Mouse (Mus musculus) small intestine, adult 2 months (tissue): Measurements from ENCODE around the gene Cdh13.

Experiments used
- CTCF ChIP-seq: fragments of 200-500 bp; IDR thresholded peaks from 2 replicates; pipeline ENCODE4 v1.5.1; 2012; ENCODE audit warnings: low read depth, mild to moderate bottlenecking, control low read depth, inconsistent platforms, low read length, moderate library complexity, mixed read lengths; ENCODE audit not compliant: insufficient replicate concordance, insufficient read length; ENCODE audit errors: extremely low read depth
- POLR2A ChIP-seq: fragments of 200-500 bp; IDR thresholded peaks from 2 replicates; pipeline ENCODE4 v1.6.1; 2012; ENCODE audit warnings: low read depth, mild to moderate bottlenecking, control low read depth, inconsistent platforms, low read length, moderate library complexity

DNA sequence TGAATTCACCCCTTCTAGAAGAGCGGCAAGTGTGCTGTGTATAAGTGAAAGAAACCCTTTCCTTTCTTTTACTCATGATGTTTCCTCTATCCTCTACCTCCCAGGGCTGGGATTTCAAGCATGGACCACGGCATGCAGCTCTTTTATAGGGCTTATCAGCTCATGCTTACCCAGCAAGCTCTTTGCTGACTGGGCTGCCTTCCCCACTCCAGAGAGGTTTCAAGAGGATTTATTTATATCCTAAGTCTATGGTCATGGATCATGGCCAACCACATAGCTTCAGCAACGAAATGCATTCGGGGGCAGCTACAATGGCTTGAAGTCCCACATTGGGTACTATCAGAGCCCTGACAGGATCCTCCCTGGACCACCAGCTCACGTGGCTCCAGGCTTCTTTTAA lies 304.4 kb downstream of the Cdh13 start:
- no peak for TF ChIP-seq CTCF
- TF ChIP-seq POLR2A: no peak
